Mouse (Mus musculus) T-helper 1 cell (primary cell): ENCODE data around the gene Ap2a2.

Experiments used
- in situ Hi-C: fragments of 300-600 bp; cut with MboI, MseI; formaldehyde crosslinking; loops from one replicate; pipeline ENCODE4 v1.15.1; 2025; ENCODE audit warnings: high pct_unique_total_duplicates

The Ap2a2 gene

GRCm38 (mm10) chr7:141561682-141562391 is at the start of gene Ap2a2:
TSS of gene Ap2a2 (plus strand) at chr7:141562173.
- in situ Hi-C loops, result no loop called here

- in situ Hi-C loops, result loop anchor here (10.0 kb wide), 1 partner anchor 1207 kb away; no protein-coding TSS in a partner anchor
These were observed 44.3 kb upstream of the Ap2a2 start for GRCm38 (mm10) chr7:141517638-141518037.

DNA sequence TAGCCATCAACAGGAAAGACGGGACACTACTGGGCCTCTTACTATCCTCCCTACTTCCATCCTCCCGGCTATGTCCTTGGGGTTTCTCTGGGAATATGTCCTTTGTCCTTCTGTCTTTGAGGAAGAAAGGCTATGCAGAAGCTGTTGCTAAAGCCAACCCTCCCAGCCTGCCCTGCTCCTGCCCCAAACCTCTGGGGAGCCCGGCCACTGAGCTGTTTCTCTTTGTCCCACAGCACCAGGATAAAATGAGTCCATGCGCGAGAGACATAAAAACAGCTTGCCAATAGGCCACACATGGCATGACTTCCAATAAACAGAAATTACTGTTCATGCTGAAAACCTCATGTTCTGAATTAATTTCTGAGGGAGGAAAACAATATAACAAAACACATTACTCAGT is 43.7 kb upstream of the Ap2a2 start:
- in situ Hi-C loops, result loop anchor here (10.0 kb wide), 1 partner anchor 1207 kb away; no protein-coding TSS in a partner anchor

DNA sequence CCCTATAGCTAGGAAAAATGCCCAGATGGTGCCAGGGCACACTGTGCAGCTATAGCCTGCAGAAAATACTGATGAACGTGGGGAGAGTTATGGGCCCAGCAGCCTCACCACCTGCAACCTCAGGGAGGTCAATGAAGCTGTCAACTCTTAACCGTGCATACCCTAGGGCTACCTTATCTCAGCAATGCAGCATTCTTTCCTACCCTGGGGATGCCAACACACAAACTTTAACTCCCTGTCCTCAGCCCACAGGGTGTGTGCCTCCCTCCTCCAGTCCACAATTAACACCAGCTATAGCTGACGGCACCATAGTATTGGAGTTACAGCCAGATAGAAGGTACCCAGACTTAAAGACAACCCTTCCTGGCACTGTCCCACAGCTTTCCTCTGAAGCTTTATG is 43.0 kb upstream of the Ap2a2 start:
- in situ Hi-C loops, result loop anchor here (10.0 kb wide), 1 partner anchor 1206 kb away; no protein-coding TSS in a partner anchor

GRCm38 (mm10) chr7:141519795-141520194 is 42.2 kb upstream of the Ap2a2 start:
- in situ Hi-C loops, result loop anchor here (5.0 to 10.0 kb wide), 2 partner anchors 32 to 1205 kb away; no protein-coding TSS in a partner anchor

- in situ Hi-C loops, result loop anchor here (5.0 kb wide), 1 partner anchor 36 kb away; no protein-coding TSS in a partner anchor
These were observed 39.0 kb upstream of the Ap2a2 start for GRCm38 (mm10) chr7:141523007-141523406.

DNA sequence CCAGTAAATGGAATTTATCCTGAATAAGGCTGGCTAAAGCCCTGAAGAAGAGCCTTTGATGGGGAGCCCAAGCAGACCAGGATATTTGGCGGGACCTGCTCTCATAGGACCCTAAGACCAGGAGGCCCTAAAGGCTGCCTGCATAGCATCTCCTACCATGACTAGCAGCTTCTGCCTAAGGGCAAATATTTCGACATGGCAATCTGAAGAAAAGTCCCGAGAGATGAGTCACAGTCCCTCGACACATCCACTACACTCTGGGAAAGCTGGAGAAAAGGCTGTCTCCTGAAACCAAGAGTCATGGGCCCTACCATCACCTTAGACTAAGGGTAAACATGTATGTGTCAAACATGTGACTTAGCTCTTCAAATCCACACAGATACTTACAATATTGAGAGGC is 37.7 kb upstream of the Ap2a2 start:
- in situ Hi-C loops, result loop anchor here (5.0 kb wide), 1 partner anchor 37 kb away; no protein-coding TSS in a partner anchor

DNA sequence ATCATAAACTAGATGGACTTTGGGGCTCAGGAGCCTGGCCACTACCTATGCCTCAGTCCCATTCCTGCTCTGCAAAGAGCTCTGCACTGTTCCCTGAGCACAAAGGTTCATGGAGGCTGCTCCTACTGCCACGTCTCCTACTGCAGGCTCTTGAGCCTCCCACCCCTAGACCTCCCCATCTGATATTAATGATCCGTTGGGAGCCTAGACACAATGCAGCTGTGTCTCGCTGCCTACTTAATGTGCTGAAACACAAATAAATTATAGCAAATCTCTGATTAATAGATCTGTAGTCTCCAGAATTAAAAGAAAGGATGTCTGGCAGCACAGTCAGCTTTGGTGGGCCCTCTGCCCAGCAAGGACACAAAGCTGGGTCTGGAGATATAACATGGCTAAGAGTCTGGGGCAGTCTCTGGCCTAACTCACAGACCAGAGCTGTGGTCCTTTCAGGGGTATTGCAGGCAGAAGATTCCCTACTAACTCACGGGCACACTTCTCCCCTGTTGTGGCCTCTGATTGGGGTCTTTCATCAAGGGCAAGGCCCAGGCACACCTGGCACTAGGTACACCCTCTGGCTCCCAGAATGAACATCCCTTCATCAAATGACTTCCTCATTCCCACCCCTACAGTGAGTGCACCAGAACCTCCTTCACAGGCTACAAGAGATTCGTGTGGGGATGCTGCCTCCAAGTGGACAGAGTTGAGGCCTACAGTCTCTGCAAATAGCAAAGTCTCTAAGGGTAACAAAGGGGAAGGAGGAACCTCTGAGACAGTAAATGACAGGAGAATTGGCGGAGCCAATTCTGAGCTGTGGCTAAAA is 37.0 kb upstream of the Ap2a2 start:
- in situ Hi-C loops, result loop anchor here (5.0 kb wide), 1 partner anchor 38 kb away; no protein-coding TSS in a partner anchor

GRCm38 (mm10) chr7:141525580-141525925 is 36.4 kb upstream of the Ap2a2 start:
- in situ Hi-C loops, result no loop called here

DNA sequence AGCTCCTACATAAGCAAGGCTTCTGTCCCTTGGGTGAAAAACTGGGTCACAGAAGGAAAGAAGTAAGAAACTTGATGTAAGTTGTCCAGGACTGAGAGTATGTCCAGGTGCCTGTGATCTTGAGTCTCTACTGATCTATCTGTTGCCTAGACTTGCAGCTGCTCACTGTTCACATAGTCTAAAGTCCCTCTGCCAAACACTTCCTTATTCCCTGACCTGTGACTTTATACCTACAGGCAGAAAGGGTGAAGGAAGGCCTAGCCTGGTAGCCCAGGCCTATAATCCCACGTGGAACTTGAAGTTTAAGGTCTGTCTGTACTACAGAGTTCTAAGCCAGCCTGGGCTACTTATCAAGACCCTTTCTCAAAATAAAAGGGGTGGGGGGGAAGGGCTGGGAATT is 26.4 kb upstream of the Ap2a2 start:
- in situ Hi-C loops, result no loop called here

DNA sequence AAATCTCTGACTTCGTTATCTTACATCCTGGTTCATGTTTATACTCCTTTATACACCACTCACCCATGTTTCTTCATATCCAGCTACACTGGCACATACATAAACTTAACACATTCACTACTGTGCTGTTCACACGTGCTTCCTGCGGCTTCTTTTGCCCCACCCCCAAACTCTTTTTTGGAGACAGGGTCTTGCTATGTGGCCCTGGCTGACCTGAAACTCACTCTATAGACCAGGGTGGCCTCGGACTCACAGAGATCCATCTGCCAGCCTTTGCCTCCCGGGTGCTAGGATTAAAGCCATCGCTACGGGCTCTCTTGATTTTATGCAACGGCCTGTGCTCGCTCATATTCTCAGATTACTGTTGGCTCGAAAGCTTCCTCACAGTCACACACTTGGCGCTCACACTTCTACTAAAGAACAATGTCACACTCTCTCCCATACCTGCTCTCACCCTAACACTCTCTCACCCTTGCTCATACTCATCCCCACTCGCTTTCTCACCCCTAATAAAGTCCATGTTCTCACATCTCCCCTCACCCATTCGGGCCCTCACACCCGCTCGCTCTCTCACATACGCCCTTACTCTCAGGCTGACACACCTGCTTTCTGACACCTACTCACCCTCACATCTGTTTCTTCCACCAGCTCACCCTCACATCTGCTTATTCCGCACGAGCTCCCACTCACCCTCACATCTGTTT is 23.0 kb upstream of the Ap2a2 start:
- in situ Hi-C loops, result no loop called here

- in situ Hi-C loops, result no loop called here
These were observed 22.2 kb upstream of the Ap2a2 start, which contains the start of gene Chid1 for GRCm38 (mm10) chr7:141539556-141540311. TSS of gene Chid1 (minus strand) at chr7:141539857.

DNA sequence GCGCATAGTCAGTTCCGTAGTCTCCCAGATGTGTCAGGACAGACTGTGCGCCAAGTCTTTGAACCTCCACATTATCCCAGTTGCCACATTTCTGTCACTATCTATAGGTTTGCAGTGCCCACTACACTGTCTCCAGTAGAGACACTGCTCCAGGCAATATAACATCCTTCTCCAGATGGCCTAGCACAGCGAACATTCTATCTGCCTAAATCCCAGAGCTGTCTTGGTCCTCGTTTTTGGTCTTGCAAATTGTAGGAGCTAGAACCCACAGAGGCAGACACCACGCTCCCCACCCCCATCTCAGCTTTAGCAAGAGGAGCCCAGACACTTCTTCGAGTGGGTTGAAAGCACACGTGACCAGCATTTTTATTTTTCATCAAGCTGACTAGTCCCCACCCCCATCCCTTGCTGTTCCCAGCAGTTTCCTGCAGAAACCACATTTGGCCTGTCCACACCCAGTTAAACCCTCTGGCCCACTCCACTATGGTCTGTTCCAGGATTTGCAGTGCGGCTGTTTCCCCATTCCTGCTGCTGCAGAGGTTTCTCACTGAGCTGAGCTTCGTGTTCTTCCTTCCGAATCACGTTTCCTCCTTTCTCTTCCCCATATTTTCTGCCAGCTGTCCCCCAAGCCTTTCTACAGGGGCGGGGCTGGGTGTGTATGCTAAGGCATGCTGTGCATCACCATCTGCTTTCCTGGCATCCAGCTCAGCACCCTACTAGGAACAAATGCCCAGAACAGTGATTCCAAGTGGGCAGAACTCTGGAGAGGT is 21.5 kb upstream of the Ap2a2 start:
- in situ Hi-C loops, result no loop called here

GRCm38 (mm10) chr7:141541681-141542080 is 20.3 kb upstream of the Ap2a2 start:
- in situ Hi-C loops, result no loop called here

GRCm38 (mm10) chr7:141542588-141542987 is 19.4 kb upstream of the Ap2a2 start:
- in situ Hi-C loops, result no loop called here

GRCm38 (mm10) chr7:141544654-141545053 is 17.3 kb upstream of the Ap2a2 start:
- in situ Hi-C loops, result no loop called here

DNA sequence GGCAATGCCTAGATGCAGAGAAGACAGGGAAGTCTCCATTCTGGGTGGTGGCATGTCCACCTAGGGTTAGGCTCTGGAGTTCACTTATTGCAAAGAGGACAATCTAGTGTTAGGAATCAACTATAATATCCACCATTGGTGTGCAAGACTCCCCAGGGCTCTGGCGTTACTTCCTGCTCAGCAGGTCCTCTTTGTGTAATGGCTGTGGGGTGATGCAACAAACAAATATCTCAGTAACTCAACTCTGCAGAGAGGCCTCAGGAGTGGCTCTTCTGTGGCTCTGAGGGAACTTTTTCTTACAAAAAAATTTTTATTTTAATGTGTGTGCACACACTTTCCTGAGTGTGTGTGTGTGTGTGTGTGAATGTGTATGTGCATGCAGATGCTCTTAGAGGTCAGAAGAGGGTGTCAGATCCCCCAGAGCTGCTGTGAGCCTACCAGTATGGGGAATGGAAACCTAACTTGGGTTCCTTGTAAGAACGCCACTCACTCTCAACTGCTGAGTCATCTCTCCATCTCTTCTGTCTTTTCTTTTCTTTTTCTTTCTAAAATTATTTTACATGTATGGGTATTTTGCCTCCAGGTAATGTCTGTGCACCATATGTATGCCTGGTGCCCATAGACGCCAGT is 12.4 kb upstream of the Ap2a2 start:
- in situ Hi-C loops, result no loop called here

GRCm38 (mm10) chr7:141550464-141550863 is 11.5 kb upstream of the Ap2a2 start:
- in situ Hi-C loops, result no loop called here

DNA sequence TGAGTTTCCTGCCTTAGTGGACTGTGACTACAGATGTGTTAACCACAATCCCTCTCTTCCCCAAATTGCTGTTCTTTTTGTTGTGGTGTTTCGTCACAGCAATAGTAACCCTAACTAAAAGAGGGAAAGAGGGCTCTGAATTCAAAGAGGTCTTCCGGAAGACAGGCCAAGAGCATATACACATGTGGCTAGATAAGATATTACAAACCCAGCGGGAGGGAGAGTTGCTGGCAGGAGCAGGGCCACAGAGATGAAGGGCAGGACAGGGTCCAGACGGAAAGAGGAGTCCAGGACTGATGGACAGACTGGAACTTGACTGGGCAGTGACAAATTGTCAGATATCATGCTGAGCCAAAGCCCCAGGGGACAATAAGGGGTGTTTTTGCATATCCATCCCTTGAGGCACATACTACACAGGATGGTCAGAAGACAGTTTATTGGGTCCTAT is 3.6 kb upstream of the Ap2a2 start:
- in situ Hi-C loops, result no loop called here

DNA sequence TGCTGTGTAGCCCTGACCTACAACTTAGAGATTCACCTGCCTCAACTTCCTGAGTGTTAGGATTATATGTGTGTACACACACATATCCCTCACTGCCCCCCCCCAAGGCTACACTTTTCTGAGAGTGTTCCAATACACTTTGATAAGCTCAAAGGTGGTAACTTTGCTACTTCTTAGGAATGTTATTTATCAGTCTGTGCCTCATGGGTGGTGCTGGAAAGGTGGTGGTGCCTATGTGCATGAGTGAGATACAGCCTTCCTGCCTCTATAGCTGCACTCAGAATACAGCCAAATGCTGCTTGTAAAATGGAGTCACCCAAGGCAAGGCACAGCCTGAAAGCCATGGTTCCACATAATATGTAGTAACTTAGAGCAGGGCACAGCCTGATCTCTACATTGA is 3.0 kb upstream of the Ap2a2 start:
- in situ Hi-C loops, result no loop called here
